Mouse (Mus musculus) testis, adult 2 months (tissue): ENCODE data around the gene Tnip1. TPM values are rescaled to one million over a fixed set of nuclear protein-coding genes. Genes with fewer than 3 reads are reported as not detected.
A peak's percentile ranks its signal among the peaks of the same experiment; 100 is the strongest.

ENCODE experiments used
- H3K27ac ChIP-seq: fragments of 200-500 bp; 2 replicates; pipeline ENCODE4 v1.5.1; 2012; ENCODE audit warnings: low read depth, low read length; ENCODE audit not compliant: control insufficient read depth, insufficient read depth
- H3K27me3 ChIP-seq: fragments of 200-500 bp; 2 replicates; pipeline ENCODE4 v1.6.1; 2012; ENCODE audit warnings: mild to moderate bottlenecking, low read length, moderate library complexity; ENCODE audit not compliant: control insufficient read depth, insufficient read depth
- H3K36me3 ChIP-seq: fragments of 200-500 bp; 2 replicates; pipeline ENCODE4 v1.6.1; 2012; ENCODE audit warnings: mild to moderate bottlenecking, low read length; ENCODE audit not compliant: control insufficient read depth, insufficient read depth
- H3K4me1 ChIP-seq: fragments of 200-500 bp; 2 replicates; pipeline ENCODE4 v1.6.1; 2012; ENCODE audit warnings: low read length; ENCODE audit not compliant: control insufficient read depth, insufficient read depth
- H3K4me3 ChIP-seq: fragments of 200-500 bp; 2 replicates; pipeline ENCODE4 v1.5.1; 2012; ENCODE audit warnings: low read depth, mild to moderate bottlenecking, low read length, moderate library complexity, mixed read lengths; ENCODE audit not compliant: control insufficient read depth
- CTCF ChIP-seq: fragments of 200-500 bp; IDR thresholded peaks from 2 replicates; pipeline ENCODE4 v1.5.1; 2012; ENCODE audit warnings: low read depth, mild to moderate bottlenecking, inconsistent platforms, low read length, moderate library complexity; ENCODE audit not compliant: control insufficient read depth, insufficient read depth, insufficient replicate concordance
- POLR2A ChIP-seq: fragments of 200-500 bp; IDR thresholded peaks from 2 replicates; pipeline ENCODE4 v1.6.1; 2012; ENCODE audit warnings: low read depth, mild to moderate bottlenecking, inconsistent platforms, low read length, moderate library complexity; ENCODE audit not compliant: control insufficient read depth
- polyA plus RNA-seq: library from polyadenylated mRNA; depleted of rRNA; stranded (reverse); fragments of >200 nt; gene quantifications from 2 replicates; pipeline ENCODE4 v1.2.3, GENCODE M21; 2012

Gene Tnip1
- polyA plus RNA-seq, 1 experiment: 5.4 TPM

DNA sequence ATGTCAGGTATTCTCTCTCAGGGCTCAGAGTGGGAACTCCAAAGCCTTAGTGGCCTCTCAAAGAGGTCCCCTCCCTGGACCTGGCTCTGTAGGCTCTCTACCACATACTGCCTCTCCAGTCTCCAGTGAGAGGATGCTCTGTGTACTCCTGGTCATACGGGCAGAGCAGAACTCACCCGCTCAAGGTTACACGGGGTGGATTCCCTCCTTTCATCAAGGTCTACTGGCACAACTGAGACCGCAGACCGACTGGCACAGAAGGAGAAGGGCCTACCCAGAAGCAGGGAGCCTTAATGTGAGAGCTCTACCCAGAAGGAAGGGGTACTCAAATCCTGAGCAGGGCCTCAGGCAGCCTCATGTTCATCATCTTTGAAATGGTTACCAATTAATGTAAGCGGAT is 30.2 kb downstream of the Tnip1 start:
- no peaks in the 10 kb centered on the region for H3K4me1 ChIP-seq
- no peak overlapping the region for H3K4me3 ChIP-seq
- no peak overlapping the region for H3K27ac ChIP-seq
- H3K27me3 ChIP-seq: no peaks in the 10 kb centered on the region
- TF ChIP-seq POLR2A: no peak
- no peak for TF ChIP-seq CTCF
- H3K36me3 ChIP-seq: no peaks in the 10 kb centered on the region

DNA sequence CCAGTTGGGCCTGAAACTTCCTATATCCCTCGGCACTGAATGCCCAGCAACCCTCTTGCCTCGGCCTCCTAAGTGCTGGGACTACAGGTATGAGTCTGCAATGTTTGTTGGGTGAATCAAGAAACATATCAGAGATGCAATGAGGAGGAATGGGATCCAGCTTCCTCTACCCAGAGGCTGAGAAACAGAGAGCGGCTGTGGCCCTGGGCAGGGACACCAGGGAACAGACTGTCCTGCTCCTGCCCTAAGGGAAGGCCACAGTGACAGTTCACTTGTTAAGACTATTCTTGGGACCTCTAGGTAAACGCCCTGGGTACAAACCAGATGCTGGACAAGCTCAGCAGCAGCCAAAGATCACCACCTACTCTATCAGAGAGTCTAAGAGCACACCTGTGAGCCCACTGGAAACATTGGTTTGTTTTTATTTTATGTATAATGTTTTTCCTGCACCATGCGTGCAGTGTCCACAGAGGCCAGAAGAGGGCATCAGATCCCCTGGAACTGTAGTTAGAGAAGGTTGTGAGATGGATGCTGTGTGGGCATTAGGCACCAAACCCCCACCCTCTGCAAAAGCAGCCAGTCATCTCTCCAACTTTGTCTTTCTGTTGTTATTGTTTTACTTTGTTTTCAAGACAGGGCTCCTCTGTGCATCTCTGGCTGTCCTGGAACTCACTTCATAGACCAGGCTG is 31.2 kb downstream of the Tnip1 start:
- TF ChIP-seq CTCF (peak; percentile 19; the same call in 1 of the 2 replicates), POLR2A (no peak)
- Histone ChIP-seq H3K27me3 (no peaks in the 10 kb centered on the region), H3K4me1 (no peaks in the 10 kb centered on the region), H3K27ac (no peak overlapping the region), H3K36me3 (no peaks in the 10 kb centered on the region), H3K4me3 (no peak overlapping the region)

DNA sequence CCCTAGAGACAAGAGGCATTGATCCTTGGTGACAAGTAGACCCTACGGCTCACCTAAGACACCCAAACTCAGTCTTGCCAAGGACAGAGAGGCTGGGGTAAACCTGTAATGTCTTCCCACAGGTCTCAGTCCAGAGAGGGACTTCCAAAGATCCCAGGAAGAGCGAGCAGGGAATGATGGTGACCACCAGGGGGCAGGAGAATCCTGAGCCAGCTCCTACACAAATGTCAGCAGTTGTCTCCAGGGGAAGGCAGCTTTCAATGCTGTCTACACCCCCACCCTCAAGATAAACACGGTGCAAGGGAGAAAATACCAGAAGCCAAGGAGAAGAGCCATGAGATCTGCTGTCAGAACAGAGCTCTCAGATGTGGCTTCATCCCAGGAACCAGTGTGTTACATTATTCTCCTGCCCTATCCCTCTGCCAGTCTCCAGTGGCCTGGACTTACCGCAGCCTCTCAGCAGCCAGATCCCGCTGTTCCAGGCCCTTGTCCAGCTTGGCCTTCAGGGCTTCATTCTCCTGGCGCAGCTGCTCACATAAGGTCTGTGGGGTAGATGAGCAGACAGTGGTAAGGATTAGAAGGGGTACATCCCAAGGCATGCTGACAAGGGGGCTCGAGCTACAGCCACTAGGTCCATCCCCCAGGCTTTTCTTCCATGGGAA is 32.3 kb downstream of the Tnip1 start:
- Histone ChIP-seq H3K4me3 (no peak overlapping the region), H3K27ac (peak overlapping the region; percentile 34; the same call in 1 of the 2 replicates), H3K27me3 (no peaks in the 10 kb centered on the region), H3K4me1 (no peaks in the 10 kb centered on the region), H3K36me3 (no peaks in the 10 kb centered on the region)
- TF ChIP-seq POLR2A: no peak
- TF ChIP-seq CTCF: peak; percentile 55; the same call in 1 of the 2 replicates

DNA sequence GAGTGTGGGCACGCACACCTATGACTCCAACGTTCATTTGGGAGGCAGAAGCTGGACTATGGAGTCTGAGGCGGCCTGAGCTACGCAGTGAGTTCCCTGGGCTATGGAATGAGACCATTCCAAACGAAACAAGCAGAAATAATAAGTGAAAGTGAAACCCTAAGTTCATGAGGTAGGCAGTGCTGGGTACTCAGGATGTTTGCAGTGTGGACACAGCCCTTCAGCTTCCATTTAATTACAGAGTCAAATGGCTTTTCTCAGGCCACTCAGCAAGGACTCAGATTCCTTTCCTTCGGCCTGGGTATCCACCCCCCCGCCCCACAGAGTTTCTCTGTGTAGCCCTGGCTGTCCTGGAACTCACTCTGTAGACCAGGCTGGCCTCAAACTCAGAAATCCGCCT is 33.0 kb downstream of the Tnip1 start:
- Histone ChIP-seq H3K36me3 (no peaks in the 10 kb centered on the region), H3K4me3 (no peak overlapping the region), H3K4me1 (no peaks in the 10 kb centered on the region), H3K27ac (no peak overlapping the region), H3K27me3 (no peaks in the 10 kb centered on the region)
- TF ChIP-seq POLR2A (no peak), CTCF (no peak)

DNA sequence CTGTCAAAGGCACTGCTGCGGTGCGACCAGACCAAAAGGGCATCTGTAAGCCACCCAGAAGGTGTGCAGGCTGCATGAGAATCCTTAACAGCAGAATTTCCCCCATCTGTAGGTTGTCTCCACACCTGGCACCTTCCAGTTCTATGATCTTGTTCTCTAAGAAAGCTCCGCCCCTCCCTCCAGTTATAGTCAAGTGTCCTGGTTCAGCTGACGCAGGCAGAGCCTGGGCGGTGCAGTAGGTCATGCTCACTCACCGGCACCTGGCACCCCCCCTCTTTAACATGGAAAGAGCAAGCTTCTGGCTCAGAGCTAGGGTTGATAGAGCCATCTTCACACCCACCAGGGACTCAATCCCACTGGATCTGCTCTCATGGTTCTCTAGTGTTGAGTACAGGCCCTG is 33.4 kb downstream of the Tnip1 start:
- Histone ChIP-seq H3K27me3 (no peaks in the 10 kb centered on the region), H3K36me3 (no peaks in the 10 kb centered on the region), H3K4me1 (no peaks in the 10 kb centered on the region), H3K27ac (no peak overlapping the region), H3K4me3 (no peak overlapping the region)
- TF ChIP-seq CTCF: no peak
- no peak for TF ChIP-seq POLR2A

DNA sequence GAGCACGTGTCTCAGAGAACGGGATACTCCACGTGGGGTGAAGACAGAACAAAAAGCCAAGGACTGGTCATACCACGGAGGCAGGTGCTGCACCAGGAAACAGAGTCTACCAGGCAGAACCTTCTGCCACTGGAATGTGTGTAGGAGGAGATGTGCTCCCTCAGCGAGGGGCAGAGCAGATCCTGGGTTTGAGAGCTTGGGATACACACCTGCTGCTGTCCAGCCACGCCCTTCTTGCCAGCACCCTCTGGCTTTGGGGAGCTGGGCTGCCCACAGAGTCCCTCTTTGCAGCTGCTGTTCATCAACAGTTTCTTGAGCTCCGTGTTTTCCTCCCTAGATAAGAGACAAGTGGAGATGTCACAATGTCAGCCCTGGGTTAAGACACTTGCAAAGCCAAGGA is 33.8 kb downstream of the Tnip1 start:
- H3K4me1 ChIP-seq: no peaks in the 10 kb centered on the region
- H3K27me3 ChIP-seq: no peaks in the 10 kb centered on the region
- no peak overlapping the region for H3K4me3 ChIP-seq
- H3K36me3 ChIP-seq: no peaks in the 10 kb centered on the region
- no peak for TF ChIP-seq CTCF
- no peak for TF ChIP-seq POLR2A
- H3K27ac ChIP-seq: no peak overlapping the region

DNA sequence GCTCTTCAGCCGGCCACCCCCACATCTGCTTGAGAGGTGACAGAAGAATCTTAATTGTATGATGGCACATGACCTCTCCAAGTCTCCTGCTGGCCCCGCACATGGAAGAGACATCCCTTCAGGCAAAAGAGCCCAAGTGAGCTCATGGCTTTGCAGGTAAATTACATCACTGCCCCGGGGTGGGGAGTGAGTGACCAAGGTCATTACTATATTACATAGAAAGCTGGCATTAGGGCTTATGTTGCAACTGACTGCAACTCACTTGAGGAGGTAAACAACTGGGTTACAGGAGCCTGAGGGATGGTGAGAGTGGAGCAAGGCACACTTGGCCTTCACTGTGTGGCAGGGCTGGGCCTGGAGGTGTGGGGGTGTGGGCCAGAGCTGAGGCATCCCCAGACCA is 34.5 kb downstream of the Tnip1 start:
- no peaks in the 10 kb centered on the region for H3K4me1 ChIP-seq
- H3K27me3 ChIP-seq: no peaks in the 10 kb centered on the region
- no peaks in the 10 kb centered on the region for H3K36me3 ChIP-seq
- H3K4me3 ChIP-seq: no peak overlapping the region
- no peak overlapping the region for H3K27ac ChIP-seq
- no peak for TF ChIP-seq POLR2A
- no peak for TF ChIP-seq CTCF
